Comparison of ENCODE assay signal across 12 mouse cellular contexts in the genomic region with DNA sequence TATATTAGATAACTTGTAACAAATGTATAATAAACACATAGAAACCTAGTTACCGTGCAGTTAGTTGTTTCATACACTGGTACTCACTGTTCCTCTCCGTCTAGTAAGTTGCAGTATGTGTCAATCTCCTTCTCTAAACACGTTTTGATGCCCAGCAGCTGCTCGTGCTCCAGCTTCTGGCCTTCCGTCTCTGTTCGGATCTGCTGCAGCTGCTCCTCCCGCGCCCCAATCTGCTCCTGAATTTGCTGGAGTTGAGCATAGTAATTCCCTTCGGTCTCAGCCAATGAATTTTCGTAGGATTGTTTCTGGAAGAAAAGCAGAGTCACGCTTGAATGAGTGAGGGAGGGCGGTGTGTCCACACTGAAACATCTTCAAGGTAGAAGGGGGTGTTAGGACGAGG. TPM values are rescaled to one million over a fixed set of nuclear protein-coding genes. Genes with fewer than 3 reads are reported as not detected.
DNase-seq lines count a peak whose midpoint lies in the region.
"Had no signal": no experiment of that assay in that cellular context is flagged by ENCODE, and none has a peak within 500 bp of the region (broad histone marks: within the 10 kb centered on the region; RNA-seq: fewer than 3 reads in every experiment).

No protein-coding gene starts in this region.

- DNase-seq in heart, adult 11 months = peak; percentile 41
- no peak for DNase-seq in heart, postnatal 25 days (ENCODE audit: low spot score)
- peak; percentile 46 for DNase-seq in right cerebral cortex, adult 18-20 months
- no peak for DNase-seq in right cerebral cortex, postnatal 4 days
- peak; percentile 24 to 43 for DNase-seq in left cerebral cortex, adult 18-20 months (ENCODE audit: low spot score in 2 of 2)
- DNase-seq in telencephalon, adult 2 months (ENCODE audit: low read depth, low spot score) = peak; percentile 47
- DNase-seq in cerebellum, postnatal 25 days = no peak
- DNase-seq in heart, adult 18-20 months = no peak
- DNase-seq: kidney, adult 9 months; thymus, postnatal 36 days had no signal

- intact Hi-C loops in heart, postnatal 25 days (cut with DNase I) = no loop called here

RNA-seq across cellular contexts. Expression of a gene that starts 4.3 kb away (rescaled TPM):
- not detected for total RNA-seq in heart, postnatal 25 days (2021)
- not detected for total RNA-seq in left cerebral cortex, adult 18-20 months (2021)
- not detected for total RNA-seq in heart, adult 18-20 months (2021)
- total RNA-seq: common myeloid progenitor, adult 5-6 weeks; ES-E14 had no signal

RNA-seq across cellular contexts. Expression of a gene that starts 10.7 kb away (rescaled TPM):
- not detected for total RNA-seq in heart, postnatal 25 days (2021)
- not detected for total RNA-seq in left cerebral cortex, adult 18-20 months (2021)
- total RNA-seq in heart, adult 18-20 months (2021) = not detected
- total RNA-seq: common myeloid progenitor, adult 5-6 weeks; ES-E14 had no signal

RNA-seq across cellular contexts. Expression of a gene that starts 17.5 kb away (rescaled TPM):
- total RNA-seq in heart, postnatal 25 days (2021) = not detected
- total RNA-seq in left cerebral cortex, adult 18-20 months (2021) = not detected
- not detected for total RNA-seq in heart, adult 18-20 months (2021)
- total RNA-seq: common myeloid progenitor, adult 5-6 weeks had no signal

RNA-seq across cellular contexts. Expression of a gene that starts 41.3 kb away (rescaled TPM):
- not detected for total RNA-seq in heart, postnatal 25 days (2021)
- not detected for total RNA-seq in left cerebral cortex, adult 18-20 months (2021)
- not detected for total RNA-seq in heart, adult 18-20 months (2021)
- total RNA-seq: common myeloid progenitor, adult 5-6 weeks had no signal

RNA-seq across cellular contexts. Expression of a gene that starts 48.4 kb away (rescaled TPM):
- total RNA-seq in heart, postnatal 25 days (2021) = not detected
- not detected for total RNA-seq in left cerebral cortex, adult 18-20 months (2021)
- total RNA-seq in heart, adult 18-20 months (2021) = not detected
- total RNA-seq: common myeloid progenitor, adult 5-6 weeks; ES-E14 had no signal

Comparison
In these comparisons a context has a peak if more than half of its experiments do, and no peak if none do; other contexts are left out.
1. DNase-seq: peak in heart, adult 11 months (single experiment), right cerebral cortex, adult 18-20 months (single experiment), left cerebral cortex, adult 18-20 months (2 of 2) and telencephalon, adult 2 months (single experiment); none in heart, postnatal 25 days (single experiment), right cerebral cortex, postnatal 4 days (single experiment), cerebellum, postnatal 25 days (0 of 2) and heart, adult 18-20 months (0 of 2).